11 mouse cellular contexts compared by ENCODE assay signal in the genomic region with DNA sequence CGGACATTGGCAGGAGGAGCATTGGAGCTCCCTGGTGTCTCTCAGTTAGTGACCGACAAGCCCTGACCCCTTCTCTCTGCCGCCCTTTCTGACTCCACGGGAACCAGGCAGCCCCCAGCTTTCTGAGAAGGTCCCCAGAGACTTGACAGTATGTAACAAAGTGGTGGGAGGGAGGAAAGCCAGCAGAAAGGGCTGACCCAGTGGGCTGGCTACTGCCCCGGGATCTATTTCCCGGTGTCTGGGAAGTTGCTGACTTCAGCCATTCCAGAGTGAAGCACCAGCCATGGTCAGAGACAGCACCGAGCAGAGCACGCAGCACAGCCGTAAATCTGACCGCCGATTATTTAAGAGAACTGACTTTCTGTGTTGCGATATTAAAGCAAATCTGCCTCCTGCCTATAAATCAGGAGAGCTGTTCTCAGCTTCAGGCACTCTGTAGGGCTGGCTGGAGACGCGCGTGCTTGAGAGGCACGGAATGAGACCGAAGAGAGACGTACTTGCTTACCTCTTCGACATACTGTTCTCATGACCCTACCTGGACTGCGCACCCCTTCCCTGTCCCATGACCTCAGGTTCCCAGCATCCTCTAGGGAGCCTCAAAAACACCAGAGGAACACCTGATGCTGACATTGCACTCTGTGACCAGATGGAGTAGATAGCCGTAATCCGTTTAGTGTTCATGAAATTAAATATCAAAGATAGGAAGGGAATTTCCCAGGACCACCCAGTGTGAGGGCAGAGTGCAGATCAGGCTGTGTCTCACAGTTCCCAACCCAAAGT.
DNase-seq lines count a peak whose midpoint lies in the region; ATAC-seq and TF ChIP-seq lines count a peak whose summit lies in the region.
"Had no signal": no experiment of that assay in that cellular context is flagged by ENCODE, and none has a peak within 500 bp of the region (broad histone marks: within the 10 kb centered on the region; RNA-seq: fewer than 3 reads in every experiment).

No protein-coding gene starts in this region.

- H3K4me1 ChIP-seq in lung, embryonic 14.5 days (ENCODE audit: insufficient read depth), result 0 out of 2 replicates have a peak, but pooled peaks cover 3% of the 10 kb centered on the region
- H3K4me1 ChIP-seq in intestine, postnatal 0 days (replicated peaks; ENCODE audit: control insufficient read depth, insufficient read depth, low read length), result no peaks in the 10 kb centered on the region
- H3K4me1 ChIP-seq in stomach, embryonic 16.5 days (ENCODE audit: control insufficient read depth, insufficient read depth, low read length), result no peaks in the 10 kb centered on the region

- no peak overlapping the region for H3K27ac ChIP-seq in lung, embryonic 14.5 days (ENCODE audit: low read depth)
- H3K27ac ChIP-seq in intestine, postnatal 0 days (ENCODE audit: low read depth, low read length), result no peak overlapping the region
- H3K27ac ChIP-seq in stomach, embryonic 16.5 days (ENCODE audit: low read length), result no peak overlapping the region
- H3K27ac ChIP-seq: heart, embryonic 13.5 days had no signal

- 49% methylated on average over 22 of the region's 22 CpGs for WGBS in lung, embryonic 14.5 days
- WGBS in intestine, postnatal 0 days, result 61% methylated on average over 22 of the region's 22 CpGs
- 50% methylated on average over 22 of the region's 22 CpGs for WGBS in stomach, embryonic 16.5 days

- TF ChIP-seq CTCF in lung, embryonic 14.5 days (IDR thresholded peaks at IDR 0.05; ENCODE audit: low read depth), result no peak
- no peak for TF ChIP-seq CTCF in intestine, postnatal 0 days (IDR thresholded peaks at IDR 0.05; ENCODE audit: low read depth)

- peak overlapping the region; percentile 40 for H3K4me2 ChIP-seq in lung, embryonic 14.5 days
- H3K4me2 ChIP-seq in intestine, postnatal 0 days (replicated peaks; ENCODE audit: low read depth), result peak overlapping the region; percentile 38
- H3K4me2 ChIP-seq in stomach, embryonic 16.5 days (ENCODE audit: low read depth, low read length), result peak overlapping the region; percentile 43
- H3K4me2 ChIP-seq: heart, embryonic 13.5 days had no signal

- peak; percentile 38 for DNase-seq in lung, embryonic 14.5 days
- DNase-seq in lung, adult 18-20 months, result no peak
- peak; percentile 71 for DNase-seq in kidney, postnatal 10 days
- no peak for DNase-seq in spleen, adult 12 weeks (ENCODE audit: low spot score)
- DNase-seq in spleen, postnatal 10 days (ENCODE audit: low spot score in 2 of 2), result no peak
- DNase-seq: right cerebral cortex, postnatal 14 days; thymus, adult 2 months had no signal

- H3K4me3 ChIP-seq in lung, embryonic 14.5 days (ENCODE audit: low read depth, low read length), result no peak overlapping the region
- no peak overlapping the region for H3K4me3 ChIP-seq in intestine, postnatal 0 days (ENCODE audit: low read depth, low read length)
- H3K4me3 ChIP-seq in stomach, embryonic 16.5 days (replicated peaks; ENCODE audit: low read length), result no peak overlapping the region
- H3K4me3 ChIP-seq: heart, embryonic 13.5 days; myocyte had no signal

- no peaks in the 10 kb centered on the region for H3K27me3 ChIP-seq in lung, embryonic 14.5 days (ENCODE audit: insufficient read depth, low read length)
- H3K27me3 ChIP-seq in intestine, postnatal 0 days (replicated peaks; ENCODE audit: control insufficient read depth, insufficient read depth, low read length), result no peaks in the 10 kb centered on the region
- no peaks in the 10 kb centered on the region for H3K27me3 ChIP-seq in stomach, embryonic 16.5 days (ENCODE audit: control insufficient read depth, insufficient read depth, low read length)
- H3K27me3 ChIP-seq: heart, embryonic 13.5 days had no signal

- ATAC-seq in lung, embryonic 14.5 days (ENCODE audit: insufficient read depth), result peak; percentile 49; the same call in 1 of the 2 replicates
- no peak for ATAC-seq in intestine, postnatal 0 days
- no peak for ATAC-seq in stomach, embryonic 16.5 days (ENCODE audit: insufficient read depth, low FRiP score)

- peak overlapping the region; percentile 13; the same call in 1 of the 2 replicates for H3K9ac ChIP-seq in lung, embryonic 14.5 days
- H3K9ac ChIP-seq in intestine, postnatal 0 days (ENCODE audit: low read depth, low read length), result no peak overlapping the region
- no peak overlapping the region for H3K9ac ChIP-seq in stomach, embryonic 16.5 days (ENCODE audit: low read length)
- H3K9ac ChIP-seq: heart, embryonic 13.5 days had no signal

- no peaks in the 10 kb centered on the region for H3K36me3 ChIP-seq in lung, embryonic 14.5 days (ENCODE audit: insufficient read depth)
- no peaks in the 10 kb centered on the region for H3K36me3 ChIP-seq in intestine, postnatal 0 days (ENCODE audit: control insufficient read depth, insufficient read depth)
- H3K36me3 ChIP-seq in stomach, embryonic 16.5 days (ENCODE audit: control insufficient read depth, insufficient read depth, low read length), result no peaks in the 10 kb centered on the region
- H3K36me3 ChIP-seq: heart, embryonic 13.5 days had no signal

- H3K9me3 ChIP-seq in lung, embryonic 14.5 days (ENCODE audit: low read depth, low read length), result no peaks in the 10 kb centered on the region
- no peaks in the 10 kb centered on the region for H3K9me3 ChIP-seq in intestine, postnatal 0 days (ENCODE audit: control insufficient read depth)
- no peaks in the 10 kb centered on the region for H3K9me3 ChIP-seq in stomach, embryonic 16.5 days (replicated peaks; ENCODE audit: control insufficient read depth, low read length)
- H3K9me3 ChIP-seq: heart, embryonic 13.5 days had no signal

Comparison
In these comparisons a context has a peak if more than half of its experiments do, and no peak if none do; other contexts are left out.
1. DNase-seq: peak in lung, embryonic 14.5 days (single experiment) and kidney, postnatal 10 days (single experiment); none in lung, adult 18-20 months (0 of 2), spleen, adult 12 weeks (single experiment) and spleen, postnatal 10 days (0 of 2).
2. Peak in every context shown above with its lines, with median percentiles within 50 percentile points of each other: H3K4me2 ChIP-seq.